Comparison of ENCODE assay signal across 10 mouse cellular contexts in the genomic region with DNA sequence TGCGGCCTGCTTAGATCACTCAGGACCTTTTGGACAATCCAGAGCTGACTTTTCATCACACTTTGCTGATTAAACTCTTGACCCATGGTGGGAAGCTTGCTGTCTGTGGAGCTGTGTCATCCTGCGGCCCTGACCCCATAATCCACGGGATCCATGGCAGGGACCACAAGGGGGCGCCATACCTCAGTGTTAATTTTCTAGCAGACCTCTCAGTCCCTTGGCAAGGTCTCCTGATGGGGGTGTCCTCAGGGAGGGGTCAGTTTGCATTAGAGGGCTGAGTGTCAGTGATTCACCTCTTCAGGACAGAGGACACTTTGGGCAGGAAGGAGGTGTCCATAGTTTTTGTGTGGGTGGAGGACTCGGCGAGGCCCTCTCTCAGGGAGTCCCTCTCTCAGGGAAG.
A peak's percentile ranks its signal among the peaks of the same experiment; 100 is the strongest.
DNase-seq lines count a peak whose midpoint lies in the region; ATAC-seq and TF ChIP-seq lines count a peak whose summit lies in the region.
"Had no signal": no experiment of that assay in that cellular context is flagged by ENCODE, and none has a peak within 500 bp of the region (broad histone marks: within the 10 kb centered on the region; RNA-seq: fewer than 3 reads in every experiment).

No protein-coding gene starts in this region.

- no peak for TF ChIP-seq POLR2A in liver, adult 2 months (IDR thresholded peaks at IDR 0.05; ENCODE audit: extremely low read depth, insufficient read depth, low read length)

- ATAC-seq in frontal cortex, adult (ENCODE audit: low TSS enrichment) = no peak

- no peaks in the 10 kb centered on the region for H3K79me2 ChIP-seq in liver, adult 2 months (ENCODE audit: control insufficient read depth, insufficient read depth, low read length)

- no peak overlapping the region for H3K4me3 ChIP-seq in heart, embryonic 10.5 days
- H3K4me3 ChIP-seq in liver, adult 2 months (ENCODE audit: insufficient read depth, low read depth, low read length) = no peak overlapping the region
- H3K4me3 ChIP-seq: embryonic facial prominence, embryonic 12.5 days; lung, embryonic 15.5 days had no signal

- intact Hi-C loops in heart, postnatal 10 days (cut with DNase I) = loop anchor here (2.0 to 10.0 kb wide), 4 partner anchors 29 to 701 kb away; partner anchors contain the start of gene Olfr12

- DNase-seq in heart, postnatal 10 days = peak; percentile 70 to 85
- DNase-seq in heart, embryonic 10.5 days (ENCODE audit: low spot score) = no peak
- DNase-seq in A20 (ENCODE audit: low read depth, low spot score) (peak; percentile 63), adipocyte (ENCODE audit: low spot score) (peak; percentile 55)
- DNase-seq in embryo, embryonic 10.5 days (ENCODE audit: low spot score) = peak; percentile 73
- DNase-seq in liver, adult 2 months (ENCODE audit: extremely low read depth, low read depth, low spot score) = peak; percentile 26
- peak; percentile 42 for DNase-seq in skeletal muscle tissue, adult 2 months (ENCODE audit: low read depth, low spot score)

- 43% methylated on average over 6 of the region's 6 CpGs for WGBS in heart, embryonic 10.5 days
- 57% methylated on average over 6 of the region's 6 CpGs for WGBS in liver, adult 2 months

- H3K9me3 ChIP-seq in heart, embryonic 10.5 days = no peaks in the 10 kb centered on the region
- H3K9me3 ChIP-seq: embryonic facial prominence, embryonic 12.5 days; lung, embryonic 15.5 days had no signal

- H3K4me1 ChIP-seq in heart, embryonic 10.5 days = peaks cover 35% of the 10 kb centered on the region
- no peaks in the 10 kb centered on the region for H3K4me1 ChIP-seq in liver, adult 2 months (ENCODE audit: control insufficient read depth, insufficient read depth, low read length)

- no peaks in the 10 kb centered on the region for H3K36me3 ChIP-seq in heart, embryonic 10.5 days
- no peaks in the 10 kb centered on the region for H3K36me3 ChIP-seq in liver, adult 2 months (ENCODE audit: control insufficient read depth, insufficient read depth, low read length)
- H3K36me3 ChIP-seq: embryonic facial prominence, embryonic 12.5 days; lung, embryonic 15.5 days had no signal

- no peak overlapping the region for H3K27ac ChIP-seq in heart, embryonic 10.5 days
- no peak overlapping the region for H3K27ac ChIP-seq in liver, adult 2 months (replicated peaks; ENCODE audit: insufficient read depth, low read depth, low read length)
- H3K27ac ChIP-seq: embryonic facial prominence, embryonic 12.5 days; lung, embryonic 15.5 days had no signal

- no peak overlapping the region for H3K9ac ChIP-seq in liver, adult 2 months (ENCODE audit: low read depth, low read length)
- H3K9ac ChIP-seq: embryonic facial prominence, embryonic 12.5 days; lung, embryonic 15.5 days had no signal

- TF ChIP-seq CTCF in liver, adult 2 months (IDR thresholded peaks at IDR 0.05; ENCODE audit: low read depth, low read length) = peak; percentile 81

- no peaks in the 10 kb centered on the region for H3K27me3 ChIP-seq in heart, embryonic 10.5 days (ENCODE audit: insufficient read depth, poor library complexity, severe bottlenecking)
- no peaks in the 10 kb centered on the region for H3K27me3 ChIP-seq in liver, adult 2 months (ENCODE audit: control insufficient read depth, insufficient read depth, low read length)
- H3K27me3 ChIP-seq: embryonic facial prominence, embryonic 12.5 days; lung, embryonic 15.5 days had no signal
